Mouse (Mus musculus) limb, embryonic 11.5 days (tissue): ENCODE measurements around the gene Atrn. TPM values are rescaled to one million over a fixed set of nuclear protein-coding genes. Genes with fewer than 3 reads are reported as not detected.
A peak's percentile ranks its signal among the peaks of the same experiment; 100 is the strongest.

Experiments used
- ATAC-seq: fragments of 200-750 bp; cut with Nextera tagmentation; 2 replicates; pipeline ENCODE4 v1.8.0; 2017; ENCODE audit warnings: low read depth; ENCODE audit not compliant: insufficient number of reproducible peaks, low FRiP score, low TSS enrichment
- DNase-seq: peaks from one replicate; pipeline ENCODE4 v3.0.0-alpha.2; 2015; ENCODE audit warnings: low spot score
- H3K27ac ChIP-seq: fragments of 300-500 bp; sonication (generic); replicated peaks from 2 replicates; pipeline ENCODE4 v1.5.1; 2014; ENCODE audit warnings: low read depth, mild to moderate bottlenecking, low read length
- H3K27me3 ChIP-seq: fragments of 300-500 bp; sonication (generic); 2 replicates; pipeline ENCODE4 v1.6.1; 2014; ENCODE audit warnings: mild to moderate bottlenecking, low read length, mixed read lengths; ENCODE audit not compliant: control insufficient read depth, insufficient read depth
- H3K36me3 ChIP-seq: fragments of 300-500 bp; sonication (generic); 2 replicates; pipeline ENCODE4 v1.6.1; 2014; ENCODE audit warnings: mild to moderate bottlenecking, low read length, moderate library complexity, mixed read lengths; ENCODE audit not compliant: control insufficient read depth, insufficient read depth
- H3K4me1 ChIP-seq: fragments of 300-500 bp; sonication (generic); 2 replicates; pipeline ENCODE4 v1.6.1; 2014; ENCODE audit warnings: low read length, mixed read lengths; ENCODE audit not compliant: control insufficient read depth, insufficient read depth
- H3K4me2 ChIP-seq: fragments of 300-500 bp; sonication (generic); 2 replicates; pipeline ENCODE4 v1.6.1; 2014; ENCODE audit warnings: low read depth, mild to moderate bottlenecking, moderate library complexity; ENCODE audit not compliant: severe bottlenecking
- H3K4me3 ChIP-seq: fragments of 300-500 bp; sonication (generic); 2 replicates; pipeline ENCODE4 v1.5.1; 2014; ENCODE audit warnings: low read depth, low read length
- H3K9ac ChIP-seq: fragments of 300-500 bp; sonication (generic); 2 replicates; pipeline ENCODE4 v1.6.1; 2014; ENCODE audit warnings: mild to moderate bottlenecking, low read length
- H3K9me3 ChIP-seq: fragments of 300-500 bp; sonication (generic); 2 replicates; pipeline ENCODE4 v1.6.1; 2016; ENCODE audit warnings: low read length; ENCODE audit not compliant: control insufficient read depth
- whole genome bisulfite sequencing: fragments of 180-500 bp; shearing (Covaris S2); extraction: QIAGEN DNeasy Blood & Tissue Kit; methylation state at CpG from one replicate; pipeline ENCODE4 v1.1.7; 2014; 5-methylcytosine and 5-hydroxymethylcytosine counted together
- polyA plus RNA-seq: library from polyadenylated mRNA; unstranded; fragments of >200 nt; fragmentation: Nextera tagmentation; extraction: Ambion mirVana; gene quantifications from 2 replicates; pipeline ENCODE4 v1.2.1, GENCODE M21; 2014

The Atrn gene
- polyA plus RNA-seq, 1 experiment from 2014 or later = 8.2 TPM

GRCm38 (mm10) chr2:130898783-130899182 is 7.5 kb upstream of the Atrn start:
- WGBS = 74% methylated on average over 2 of the region's 2 CpGs
- ATAC-seq (no peak), DNase-seq (no peak)
- H3K36me3 ChIP-seq = no peaks in the 10 kb centered on the region
- H3K9me3 ChIP-seq = no peaks in the 10 kb centered on the region
- H3K4me3 ChIP-seq = no peak overlapping the region
- H3K9ac ChIP-seq = no peak overlapping the region
- no peaks in the 10 kb centered on the region for H3K4me1 ChIP-seq
- H3K27me3 ChIP-seq = no peaks in the 10 kb centered on the region
- H3K27ac ChIP-seq = no peak overlapping the region
- no peak overlapping the region for H3K4me2 ChIP-seq

GRCm38 (mm10) chr2:130906584-130907315 is 455 bp downstream of the Atrn start:
- Histone ChIP-seq H3K4me2 (peak overlapping the region; percentile 78), H3K36me3 (no peaks in the 10 kb centered on the region), H3K9ac (peak overlapping the region; percentile 85), H3K27ac (peak overlapping the region; percentile 59; the same call in 1 of the 2 replicates), H3K27me3 (no peaks in the 10 kb centered on the region), H3K4me1 (0 out of 2 replicates have a peak, but pooled peaks cover 2% of the 10 kb centered on the region), H3K4me3 (peak overlapping the region; percentile 69), H3K9me3 (no peaks in the 10 kb centered on the region)
- DNase-seq = peak; percentile 42
- ATAC-seq = peak; percentile 23; the same call in 1 of the 2 replicates
- under 1% methylated on average over 50 of the region's 58 CpGs for WGBS

- DNase-seq (no peak), ATAC-seq (no peak)
- Histone ChIP-seq H3K9me3 (no peaks in the 10 kb centered on the region), H3K4me3 (no peak overlapping the region), H3K27me3 (no peaks in the 10 kb centered on the region), H3K4me1 (peaks cover 2% of the 10 kb centered on the region; the same call in 1 of the 2 replicates), H3K36me3 (no peaks in the 10 kb centered on the region), H3K4me2 (no peak overlapping the region), H3K9ac (no peak overlapping the region), H3K27ac (no peak overlapping the region)
- 90% methylated on average over 1 of the region's 1 CpGs for WGBS
Measured at GRCm38 (mm10) chr2:130911691-130912090, 5.4 kb downstream of the Atrn start.

GRCm38 (mm10) chr2:130914873-130915272 is 8.6 kb downstream of the Atrn start:
- no peaks in the 10 kb centered on the region for H3K9me3 ChIP-seq
- H3K27me3 ChIP-seq = no peaks in the 10 kb centered on the region
- DNase-seq (no peak), ATAC-seq (no peak)
- H3K36me3 ChIP-seq = no peaks in the 10 kb centered on the region
- H3K4me2 ChIP-seq = no peak overlapping the region
- no peak overlapping the region for H3K9ac ChIP-seq
- H3K4me3 ChIP-seq = no peak overlapping the region
- H3K27ac ChIP-seq = no peak overlapping the region
- H3K4me1 ChIP-seq = no peaks in the 10 kb centered on the region; the same call in none of the 2 replicates
- 89% methylated on average over 1 of the region's 1 CpGs for WGBS

- DNase-seq = no peak
- H3K4me3 ChIP-seq = no peak overlapping the region
- H3K36me3 ChIP-seq = no peaks in the 10 kb centered on the region
- no peaks in the 10 kb centered on the region; the same call in none of the 2 replicates for H3K4me1 ChIP-seq
- H3K27me3 ChIP-seq = no peaks in the 10 kb centered on the region
- no peak overlapping the region for H3K9ac ChIP-seq
- WGBS = 37% methylated on average over 3 of the region's 3 CpGs
- no peak overlapping the region for H3K4me2 ChIP-seq
- H3K9me3 ChIP-seq = no peaks in the 10 kb centered on the region
- H3K27ac ChIP-seq = no peak overlapping the region
- no peak for ATAC-seq
Measured at GRCm38 (mm10) chr2:130916521-130917147, 10.3 kb downstream of the Atrn start.

GRCm38 (mm10) chr2:130917686-130918085 is 11.4 kb downstream of the Atrn start:
- Histone ChIP-seq H3K9ac (no peak overlapping the region), H3K4me1 (no peaks in the 10 kb centered on the region; the same call in none of the 2 replicates), H3K27ac (no peak overlapping the region), H3K4me3 (no peak overlapping the region), H3K4me2 (no peak overlapping the region), H3K36me3 (no peaks in the 10 kb centered on the region), H3K27me3 (no peaks in the 10 kb centered on the region), H3K9me3 (no peaks in the 10 kb centered on the region)
- WGBS = 88% methylated on average over 1 of the region's 1 CpGs
- DNase-seq (no peak), ATAC-seq (no peak)

GRCm38 (mm10) chr2:130919062-130919593 is 12.8 kb downstream of the Atrn start:
- H3K27me3 ChIP-seq = no peaks in the 10 kb centered on the region
- no peak overlapping the region for H3K27ac ChIP-seq
- ATAC-seq (no peak), DNase-seq (no peak)
- H3K4me3 ChIP-seq = no peak overlapping the region
- no peaks in the 10 kb centered on the region for H3K36me3 ChIP-seq
- no peaks in the 10 kb centered on the region for H3K9me3 ChIP-seq
- no peak overlapping the region for H3K4me2 ChIP-seq
- WGBS = 66% methylated on average over 5 of the region's 5 CpGs
- no peak overlapping the region for H3K9ac ChIP-seq
- H3K4me1 ChIP-seq = no peaks in the 10 kb centered on the region; the same call in none of the 2 replicates

GRCm38 (mm10) chr2:130924950-130925349 is 18.7 kb downstream of the Atrn start:
- H3K9ac ChIP-seq = no peak overlapping the region
- H3K27ac ChIP-seq = no peak overlapping the region
- WGBS = 75% methylated on average over 2 of the region's 2 CpGs

More at GRCm38 (mm10) chr2:130924950-130925349, 18.7 kb downstream of the Atrn start:
- Histone ChIP-seq H3K4me2 (no peak overlapping the region), H3K27me3 (no peaks in the 10 kb centered on the region), H3K9me3 (no peaks in the 10 kb centered on the region), H3K4me3 (no peak overlapping the region), H3K4me1 (no peaks in the 10 kb centered on the region), H3K36me3 (no peaks in the 10 kb centered on the region)
- DNase-seq (no peak), ATAC-seq (no peak)
